Mouse (Mus musculus) embryo, embryonic 11.5 days (tissue): ENCODE data around the gene Zscan20.

ENCODE experiments used
- DNase-seq: peaks from one replicate; pipeline ENCODE4 v3.0.0-alpha.2; 2012; ENCODE audit warnings: low read depth, low spot score

Zscan20 gene

GRCm38 (mm10) chr4:128609925-128610402 lies at the start of gene Zscan20:
Zscan20 (minus strand) TSS chr4:128610098.
- peak; percentile 95 for DNase-seq

DNA sequence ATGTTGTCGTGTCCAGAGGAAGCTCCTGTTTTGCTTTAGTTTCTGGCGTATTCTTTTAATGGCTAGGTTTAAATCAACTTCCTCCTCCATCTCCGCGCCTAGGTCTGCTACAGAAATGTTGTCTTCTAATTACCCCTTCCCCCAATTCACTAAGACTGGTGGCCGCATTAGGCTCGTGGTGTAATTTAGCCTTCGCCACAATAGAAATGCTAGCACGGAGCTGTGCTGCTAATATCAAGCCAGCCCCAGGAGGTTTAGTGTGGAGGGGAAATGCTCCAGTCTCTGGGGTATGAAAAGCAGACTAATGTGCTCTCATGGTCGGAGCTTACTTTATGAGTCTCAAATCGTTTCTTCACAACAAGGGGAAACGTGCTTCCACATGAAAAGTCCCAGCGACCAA lies 45.5 kb upstream of the Zscan20 start:
- DNase-seq, result no peak

DNA sequence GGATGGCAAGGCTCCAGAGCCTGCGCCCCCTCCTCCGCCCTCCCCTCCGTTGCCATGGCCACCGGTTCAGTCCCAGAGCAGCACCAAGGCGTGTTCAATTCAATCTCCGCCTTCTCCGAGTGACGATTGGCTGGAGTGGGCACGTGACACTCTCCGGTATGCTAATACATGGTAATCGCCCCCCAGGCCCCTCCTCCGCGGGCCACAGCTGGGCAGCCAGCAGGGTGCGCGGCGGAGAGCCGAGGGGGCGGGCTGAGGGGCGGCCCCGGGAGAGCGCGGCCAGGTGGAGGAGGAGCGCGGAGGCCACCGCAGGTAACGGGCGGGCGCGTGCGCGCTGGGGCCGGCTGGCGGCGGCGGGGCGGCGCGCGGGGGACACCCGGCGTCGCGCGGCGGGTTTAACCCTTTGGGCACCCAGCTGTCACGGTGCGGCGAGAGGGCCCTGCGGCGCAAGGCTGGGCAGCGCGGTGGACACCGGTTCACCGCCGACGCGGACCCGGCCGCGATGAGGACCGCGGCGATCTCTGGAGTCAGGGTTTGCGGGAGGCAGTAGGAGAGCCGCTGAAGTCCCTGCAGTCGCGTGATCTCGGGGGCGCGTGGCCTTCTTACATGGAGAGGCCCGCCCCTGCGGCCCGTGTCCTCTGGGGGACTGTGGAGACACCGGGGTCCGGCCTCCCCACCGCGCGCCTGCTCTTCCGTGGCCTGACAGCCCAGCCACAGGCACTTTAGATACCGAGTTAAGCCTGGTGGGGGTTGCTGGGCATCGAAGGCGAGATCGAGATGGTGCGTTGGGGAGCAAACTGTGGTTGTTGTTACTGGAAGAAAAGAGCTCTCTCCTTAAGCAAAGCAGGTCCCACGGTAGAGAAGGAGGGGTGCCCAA lies 44.8 kb upstream of the Zscan20 start, which contains the start of gene Phc2:
Gene Phc2 (plus strand): TSS at position 198 of the 877 bp plus-strand sequence.
- peak; percentile 91 for DNase-seq

GRCm38 (mm10) chr4:128652584-128653298 lies 42.8 kb upstream of the Zscan20 start:
- DNase-seq, result no peak

GRCm38 (mm10) chr4:128651530-128651929 lies 41.6 kb upstream of the Zscan20 start:
- DNase-seq, result no peak

DNA sequence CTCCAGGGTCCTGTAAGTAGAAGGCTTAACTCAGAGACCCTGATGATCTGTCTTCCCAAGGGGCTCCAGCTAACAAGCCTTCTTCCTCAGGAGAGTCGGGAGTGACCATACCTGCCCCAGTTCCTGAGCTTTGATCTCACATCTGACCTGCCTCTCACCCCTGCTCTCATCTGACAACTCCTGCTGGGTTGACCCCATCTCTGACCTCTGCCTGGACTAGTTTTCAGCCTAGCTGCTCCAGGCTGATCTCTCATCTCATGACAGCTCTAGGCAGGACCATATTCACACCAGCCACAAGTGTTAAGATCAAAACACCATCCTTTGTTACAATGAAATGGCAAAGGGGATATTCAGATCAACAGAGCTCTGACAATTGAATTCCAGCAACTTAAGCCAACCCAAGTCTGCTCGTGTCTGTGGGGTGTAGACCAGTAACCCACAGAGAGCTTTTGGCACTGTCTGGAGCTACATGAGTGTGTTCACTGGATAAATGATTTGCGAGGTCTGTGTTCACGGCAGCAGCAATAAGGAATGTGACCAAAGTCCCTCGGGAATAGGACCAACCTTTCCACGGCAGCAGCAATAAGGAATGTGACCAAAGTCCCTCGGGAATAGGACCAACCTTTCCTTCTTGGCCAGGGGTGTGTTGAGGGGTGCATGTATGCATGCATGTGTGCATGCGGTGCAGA lies 38.8 kb upstream of the Zscan20 start:
- DNase-seq, result no peak

GRCm38 (mm10) chr4:128646762-128647161 lies 36.9 kb upstream of the Zscan20 start:
- DNase-seq, result no peak

GRCm38 (mm10) chr4:128645896-128646295 lies 36.0 kb upstream of the Zscan20 start:
- DNase-seq, result no peak

DNA sequence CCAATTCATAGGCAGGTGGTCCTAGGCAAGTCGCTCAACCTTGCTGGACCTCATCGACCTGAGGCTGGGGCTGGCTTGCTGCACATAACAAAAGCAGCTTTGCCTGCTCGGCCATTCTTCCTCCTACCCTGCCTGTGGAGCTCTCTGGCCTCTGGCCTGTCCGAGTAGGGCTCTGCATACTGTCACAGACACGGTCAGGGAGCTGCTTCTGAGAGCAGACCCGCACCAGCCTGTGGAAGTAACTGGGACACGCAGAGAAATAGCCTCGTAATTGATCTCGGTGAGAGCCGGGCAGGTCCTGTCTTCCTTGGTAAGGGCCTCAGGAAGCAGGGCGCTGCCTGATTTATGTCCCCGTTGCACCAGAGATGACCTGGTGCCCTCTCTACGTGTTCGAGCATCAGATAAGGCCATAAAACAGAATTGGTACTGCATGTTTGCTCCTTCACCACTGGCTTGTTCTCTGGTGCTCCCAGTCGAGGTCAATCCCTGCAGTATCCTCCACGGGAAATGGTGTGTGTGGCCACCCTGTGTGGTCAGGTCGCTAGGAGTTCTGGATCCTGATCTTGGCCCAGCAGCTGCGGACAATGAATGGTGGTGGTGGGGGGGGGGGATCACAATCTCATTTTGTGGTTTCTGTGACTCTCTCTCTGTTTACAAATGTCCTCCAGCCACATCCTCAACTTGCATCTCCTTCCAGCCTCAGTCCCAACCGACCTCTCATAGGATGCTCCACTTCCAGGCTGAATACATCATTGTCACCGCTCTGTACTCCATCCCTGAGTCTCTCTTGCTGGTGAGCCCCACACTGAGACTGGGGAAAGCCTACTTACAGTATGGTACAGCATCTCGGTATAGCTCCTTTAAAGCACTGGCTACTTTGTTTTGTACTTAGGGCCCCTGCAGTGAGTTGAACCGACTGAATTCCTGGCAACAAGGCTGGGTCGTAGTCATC lies 32.1 kb upstream of the Zscan20 start:
- no peak for DNase-seq

- DNase-seq, result no peak
These were observed 28.5 kb upstream of the Zscan20 start for GRCm38 (mm10) chr4:128638265-128638923.

DNA sequence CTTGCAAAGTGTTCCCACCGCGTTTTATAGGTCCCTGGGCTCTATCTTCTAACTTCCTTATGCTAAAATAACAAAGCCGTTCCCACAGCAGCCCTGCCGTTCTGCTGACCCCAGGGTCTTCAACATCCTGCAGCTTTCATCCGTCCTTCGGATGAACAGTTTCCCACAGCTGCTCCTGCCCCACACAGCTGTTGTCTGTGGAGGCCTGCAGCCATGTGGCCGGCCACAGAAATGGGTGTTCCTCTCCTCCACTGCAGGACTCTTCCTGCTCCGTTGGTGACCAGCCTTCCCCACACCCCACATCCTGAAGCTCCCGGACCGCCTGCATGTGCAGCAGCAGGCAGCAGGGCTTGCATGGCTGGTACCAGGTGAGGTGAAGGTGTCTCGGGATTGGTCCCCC lies 27.4 kb upstream of the Zscan20 start:
- no peak for DNase-seq

DNA sequence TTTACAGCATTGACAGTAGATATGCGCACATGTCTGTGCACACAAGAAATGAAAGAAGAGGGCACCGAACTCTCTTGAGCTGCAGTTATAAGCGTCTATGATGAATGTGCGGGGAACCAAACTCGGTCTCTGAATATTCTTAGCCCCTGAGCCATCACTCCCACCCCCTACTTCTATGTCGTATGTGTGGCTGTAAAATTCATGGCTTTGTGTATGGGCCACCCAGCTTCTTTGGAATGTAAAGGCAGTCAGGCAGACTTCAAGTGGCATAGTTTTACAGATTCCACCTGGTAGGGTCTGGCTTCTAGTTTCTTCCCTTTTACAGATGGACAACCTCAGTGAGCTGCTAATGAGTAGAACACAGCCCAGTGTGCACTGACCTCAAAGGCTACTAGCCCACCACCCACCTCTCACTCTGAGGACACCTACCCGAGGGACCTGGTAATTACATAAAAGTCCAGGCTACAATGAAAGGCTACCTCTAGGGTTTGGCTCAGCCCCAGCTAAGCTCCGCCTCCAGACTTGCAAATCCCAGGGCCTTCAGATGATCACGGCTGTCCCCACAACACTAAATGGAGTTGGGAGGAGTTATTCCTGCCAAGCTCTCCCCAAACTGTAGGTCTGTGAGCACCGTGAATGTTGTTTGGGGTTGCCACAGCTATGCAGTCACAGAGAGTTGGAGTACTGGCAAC lies 26.1 kb upstream of the Zscan20 start:
- DNase-seq, result no peak

DNA sequence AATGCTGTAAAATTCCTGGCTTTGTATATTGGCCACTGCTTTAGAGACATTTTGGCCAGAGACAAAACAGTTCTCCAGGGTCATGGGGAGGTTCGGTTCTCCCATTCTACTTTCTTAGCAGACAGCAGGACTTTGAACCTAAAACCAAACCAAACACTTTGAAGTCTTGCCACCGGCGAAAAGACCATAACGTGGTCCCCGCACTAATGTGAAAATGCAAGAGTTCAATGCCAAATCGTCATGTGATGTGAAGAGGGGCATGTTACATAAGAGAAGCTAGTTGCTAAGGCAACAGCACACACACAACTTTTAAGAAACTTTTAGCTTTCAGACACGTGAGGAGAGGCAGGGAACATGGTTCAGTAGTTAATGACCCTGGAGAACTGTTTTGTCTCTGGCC lies 25.6 kb upstream of the Zscan20 start:
- no peak for DNase-seq

DNA sequence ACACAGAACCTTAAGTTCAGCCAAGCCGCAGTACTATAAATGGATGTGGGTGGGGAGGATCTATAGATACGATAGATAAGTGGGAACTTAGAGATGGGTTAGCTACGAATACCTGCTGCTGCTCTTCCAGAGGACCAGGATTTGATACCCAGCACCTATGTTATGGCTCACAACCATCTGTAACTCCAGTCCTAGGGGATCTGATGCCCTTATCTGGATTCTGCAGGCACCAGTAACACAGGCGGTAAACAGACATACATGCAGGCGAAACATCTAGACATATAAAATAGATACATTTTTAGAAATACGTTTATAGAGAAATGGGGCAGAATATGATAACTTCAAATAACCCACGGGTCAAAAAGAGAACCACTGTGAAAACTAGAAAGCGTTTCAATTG lies 11.2 kb upstream of the Zscan20 start:
- no peak for DNase-seq

DNA sequence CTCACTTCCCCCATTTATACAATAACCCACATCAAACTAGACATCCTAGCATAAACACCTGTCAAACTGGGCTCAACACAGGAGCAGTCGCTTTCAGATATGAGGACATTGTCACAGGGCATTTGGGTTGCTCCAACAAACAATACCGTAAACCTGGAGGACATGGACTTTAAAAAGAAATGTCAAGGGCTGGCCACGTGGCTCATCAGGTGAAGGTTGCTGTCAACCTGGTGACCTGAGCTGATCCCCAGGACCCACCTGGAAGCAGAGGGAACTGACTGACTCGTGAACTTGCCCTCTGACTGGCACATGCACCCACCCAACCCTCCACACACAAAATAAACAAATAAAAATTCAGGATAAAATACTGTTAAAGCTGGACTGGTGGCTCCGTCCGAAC lies 10.7 kb upstream of the Zscan20 start:
- DNase-seq, result no peak

DNA sequence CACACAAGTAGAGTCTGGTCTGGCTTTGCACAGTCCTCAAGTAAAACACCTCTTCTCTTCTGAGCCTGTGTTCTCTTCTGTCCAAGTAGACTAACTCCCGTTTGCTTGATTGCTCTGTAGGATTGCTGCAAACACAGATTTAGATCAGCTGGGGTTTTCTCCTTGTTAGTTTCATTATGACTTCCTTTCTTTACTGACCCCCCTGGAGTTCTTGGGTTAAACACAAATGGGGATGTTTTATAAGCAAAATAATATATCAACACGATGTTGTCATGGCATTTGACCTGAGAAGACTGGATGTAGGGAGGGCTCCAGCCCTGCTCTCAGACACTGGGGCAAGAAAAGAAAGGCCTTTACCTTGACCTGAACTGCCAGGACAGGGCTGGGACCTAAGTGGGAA lies 9.1 kb upstream of the Zscan20 start:
- no peak for DNase-seq

DNA sequence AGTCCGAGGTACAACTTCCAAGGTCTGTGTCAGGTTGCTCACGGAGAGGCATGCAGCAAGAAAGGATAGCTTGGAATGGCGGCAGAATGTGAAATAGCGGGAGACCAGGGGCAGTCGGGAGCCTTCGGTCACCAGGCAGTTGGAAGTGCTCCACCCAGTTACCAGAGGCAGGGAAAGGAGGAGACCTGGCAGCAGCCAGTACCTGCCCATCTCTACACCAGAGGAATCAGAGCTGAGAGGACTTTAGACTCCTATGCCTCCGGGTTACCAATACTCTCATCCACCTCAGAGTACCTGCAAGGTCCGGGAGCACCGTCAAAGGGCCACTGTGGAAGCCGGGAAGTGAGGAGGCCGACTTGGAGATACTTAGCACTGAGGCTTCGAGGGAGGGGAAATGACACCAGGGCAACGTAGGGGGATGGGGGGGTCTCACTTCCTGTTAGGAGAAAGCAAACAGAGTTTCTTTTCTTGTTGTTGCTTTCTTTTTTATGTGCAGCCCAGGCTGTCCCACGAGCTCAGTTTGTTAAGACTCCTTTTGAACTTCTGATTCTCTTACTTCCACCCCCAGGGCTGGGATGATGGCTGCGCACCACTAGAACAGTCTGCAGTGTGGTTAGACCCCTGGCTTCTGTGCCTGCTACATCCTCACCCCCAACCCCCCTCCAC lies 8.5 kb upstream of the Zscan20 start, which contains the start of gene Tlr12:
Gene Tlr12 (minus strand): TSS at position 374 of the 666 bp plus-strand sequence.
- DNase-seq, result no peak

GRCm38 (mm10) chr4:128617363-128618120 lies 7.6 kb upstream of the Zscan20 start:
- DNase-seq, result no peak
